Mouse (Mus musculus) cortical plate, adult 2 months (tissue): Measurements from ENCODE around the gene Camsap1.

Experiments
- CTCF ChIP-seq: fragments of 200-500 bp; IDR thresholded peaks from 2 replicates; pipeline ENCODE4 v1.5.1; 2011; ENCODE audit warnings: mild to moderate bottlenecking, control low read depth, low read length; ENCODE audit not compliant: insufficient read depth; ENCODE audit errors: extremely low read depth
- POLR2A ChIP-seq: fragments of 200-500 bp; IDR thresholded peaks from 2 replicates; pipeline ENCODE4 v1.6.1; 2011; ENCODE audit warnings: mild to moderate bottlenecking, low read length, control low read depth; ENCODE audit not compliant: insufficient read depth; ENCODE audit errors: extremely low read depth

GRCm38 (mm10) chr2:25882276-25882675 lies 100.8 kb downstream of the Camsap1 start:
- no peak for TF ChIP-seq CTCF
- TF ChIP-seq POLR2A, result no peak
